Mouse (Mus musculus) heart, embryonic 12.5 days (tissue): Measurements from ENCODE around the gene Prkar1b. TPM values are rescaled to one million over a fixed set of nuclear protein-coding genes. Genes with fewer than 3 reads are reported as not detected.

Experiments
- polyA plus RNA-seq: library from polyadenylated mRNA; unstranded; fragments of >200 nt; fragmentation: Nextera tagmentation; extraction: Ambion mirVana; gene quantifications from 2 replicates; pipeline ENCODE4 v1.2.1, GENCODE M21; 2016

The Prkar1b gene
- polyA plus RNA-seq, 1 experiment from 2014 or later = 10.4 TPM

Other genes with a start within 250 kb of the Prkar1b start
- 34.4 and 37.4 TPM in 2 replicates for gene Pdgfa, start 152.6 kb downstream of the Prkar1b start, polyA plus RNA-seq
- gene Dnaaf5, start 222 bp upstream of the Prkar1b start, polyA plus RNA-seq = 9.8 and 10.5 TPM in 2 replicates
- 41.8 and 42.4 TPM in 2 replicates for gene Sun1, start 50.6 kb upstream of the Prkar1b start, polyA plus RNA-seq
- 151 and 158 TPM in 2 replicates for gene Get4, start 102.3 kb upstream of the Prkar1b start, polyA plus RNA-seq
- gene Adap1, start 175.6 kb upstream of the Prkar1b start, polyA plus RNA-seq = 1.1 and 2.1 TPM in 2 replicates
- gene Cox19, start 201.4 kb upstream of the Prkar1b start, polyA plus RNA-seq = 66.2 and 72.6 TPM in 2 replicates
- not detected in 2 replicates for gene Cyp2w1, start 202.6 kb upstream of the Prkar1b start, polyA plus RNA-seq
- gene Gpr146, start 227.7 kb upstream of the Prkar1b start, polyA plus RNA-seq = 8.2 and 8.5 TPM in 2 replicates